Mouse (Mus musculus) forebrain, embryonic 10.5 days (tissue): Measurements from ENCODE around the gene Rps19bp1. TPM values are rescaled to one million over a fixed set of nuclear protein-coding genes. Genes with fewer than 3 reads are reported as not detected.

Experiments used
- DNase-seq: peaks from one replicate; pipeline ENCODE4 v3.0.0-alpha.2; 2017; ENCODE audit warnings: low spot score; ENCODE audit errors: extremely low spot score
- H3K27ac ChIP-seq: fragments of 300-500 bp; sonication (generic); 2 replicates; pipeline ENCODE4 v1.5.1; 2016; ENCODE audit warnings: mild to moderate bottlenecking
- H3K27me3 ChIP-seq: fragments of 300-500 bp; sonication (generic); 2 replicates; pipeline ENCODE4 v1.6.1; 2016; ENCODE audit warnings: mild to moderate bottlenecking; ENCODE audit not compliant: poor library complexity, severe bottlenecking
- H3K36me3 ChIP-seq: fragments of 300-500 bp; sonication (generic); replicated peaks from 2 replicates; pipeline ENCODE4 v1.6.1; 2016; ENCODE audit warnings: mild to moderate bottlenecking, moderate library complexity
- H3K4me1 ChIP-seq: fragments of 300-500 bp; sonication (generic); 2 replicates; pipeline ENCODE4 v1.6.1; 2016
- H3K4me3 ChIP-seq: fragments of 300-500 bp; sonication (generic); 2 replicates; pipeline ENCODE4 v1.5.1; 2016; ENCODE audit warnings: mild to moderate bottlenecking, moderate library complexity
- H3K9me3 ChIP-seq: fragments of 300-500 bp; sonication (generic); 2 replicates; pipeline ENCODE4 v1.6.1; 2016; ENCODE audit warnings: mild to moderate bottlenecking, moderate library complexity
- WGBS: fragments of 180-500 bp; shearing (Covaris S2); methylation state at CpG from one replicate; pipeline ENCODE4 v1.1.7; 2016; 5-methylcytosine and 5-hydroxymethylcytosine counted together
- polyA plus RNA-seq: library from polyadenylated mRNA; unstranded; fragments of >200 nt; fragmentation: Nextera tagmentation; extraction: Ambion mirVana; gene quantifications from 2 replicates; pipeline ENCODE4 v1.2.1, GENCODE M21; 2016

Gene Rps19bp1
- polyA plus RNA-seq = 63.5 and 66.2 TPM in 2 replicates

DNA sequence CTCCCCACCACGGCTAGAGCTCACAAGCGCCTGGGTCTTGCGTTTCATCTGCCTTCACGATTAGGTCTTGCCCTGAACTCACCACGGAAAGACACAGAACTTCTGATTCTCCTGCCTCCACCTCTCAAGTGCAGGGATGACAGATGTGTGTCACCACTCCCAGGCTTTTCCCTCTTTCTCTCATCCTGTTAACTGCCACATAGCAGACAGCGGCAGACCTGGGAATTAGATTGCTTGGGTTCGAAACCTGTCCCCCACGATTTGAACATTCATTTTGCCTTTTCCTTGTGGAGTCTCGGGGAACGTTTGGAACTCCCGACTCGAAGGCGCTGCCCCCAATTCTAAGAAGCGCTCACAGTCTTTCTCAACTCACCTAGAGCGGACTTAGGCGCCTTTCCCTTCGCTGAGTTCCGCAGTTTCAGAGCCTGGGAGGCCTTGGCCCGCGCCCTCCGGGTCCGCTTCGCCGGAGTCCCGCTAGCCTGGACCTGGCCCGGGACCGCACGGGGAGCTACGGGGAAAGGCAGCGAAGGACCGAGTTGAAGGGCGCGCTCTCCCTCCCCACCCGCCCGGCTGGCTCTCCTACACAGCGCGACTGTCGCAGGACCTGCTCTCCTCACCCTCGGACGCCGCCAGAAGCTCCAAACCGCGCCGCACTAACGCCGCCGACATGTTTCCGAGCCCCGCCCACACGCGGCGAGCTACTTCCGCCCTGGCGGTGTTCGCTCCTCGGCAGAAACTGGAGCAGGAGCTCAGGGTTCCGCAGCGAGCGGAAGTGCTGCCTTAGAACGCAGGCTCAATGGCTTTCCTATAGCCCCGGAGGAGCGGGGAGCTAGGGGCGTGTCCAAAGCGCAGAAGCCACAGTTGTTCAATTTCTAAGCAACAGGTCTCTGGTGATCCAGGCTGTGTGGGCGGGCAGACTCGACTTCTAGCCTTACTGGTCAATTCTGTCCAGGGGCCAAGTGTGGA is at the start of gene Rps19bp1:
Gene Rps19bp1, minus strand, starts transcription at position 706 of the 966 bp plus-strand sequence.
- peaks cover 32% of the 10 kb centered on the region for H3K36me3 ChIP-seq
- H3K27ac ChIP-seq = peak within 1 kb of the TSS; percentile 88
- WGBS = 2% methylated on average over 64 of the region's 66 CpGs

DNA sequence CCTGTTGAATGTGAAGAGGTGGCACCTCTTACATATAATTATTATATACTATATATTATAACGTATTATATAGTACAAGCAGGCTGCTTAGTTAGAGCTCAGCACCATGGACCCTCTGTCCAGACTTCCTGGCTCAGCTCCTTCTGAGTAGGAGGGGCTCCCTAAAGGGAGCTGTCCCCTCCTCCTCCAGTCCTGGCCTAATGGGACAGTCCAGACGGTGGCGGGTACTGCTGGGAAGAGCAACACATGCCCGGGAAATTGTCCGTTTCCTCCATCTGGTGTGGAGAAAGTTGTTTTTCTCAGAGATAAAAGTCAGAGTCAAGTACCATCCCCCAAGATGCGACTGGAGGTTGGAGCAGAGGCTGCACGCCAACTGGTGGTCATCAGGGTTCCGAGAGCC is 42.0 kb upstream of the Rps19bp1 start:
- DNase-seq = no peak
- Histone ChIP-seq H3K27me3 (0 out of 2 replicates have a peak, but pooled peaks cover 12% of the 10 kb centered on the region), H3K9me3 (no peaks in the 10 kb centered on the region), H3K4me3 (no peak overlapping the region), H3K4me1 (peaks cover 11% of the 10 kb centered on the region), H3K27ac (no peak overlapping the region), H3K36me3 (no peaks in the 10 kb centered on the region)
- WGBS = 74% methylated on average over 8 of the region's 8 CpGs

More for the DNA sequence above, at the start of gene Rps19bp1:
- H3K4me1 ChIP-seq = peaks cover 36% of the 10 kb centered on the region
- H3K4me3 ChIP-seq = peak within 1 kb of the TSS; percentile 85
- peak; percentile 91 for DNase-seq
- H3K9me3 ChIP-seq = no peaks in the 10 kb centered on the region
- H3K27me3 ChIP-seq = no peaks in the 10 kb centered on the region

DNA sequence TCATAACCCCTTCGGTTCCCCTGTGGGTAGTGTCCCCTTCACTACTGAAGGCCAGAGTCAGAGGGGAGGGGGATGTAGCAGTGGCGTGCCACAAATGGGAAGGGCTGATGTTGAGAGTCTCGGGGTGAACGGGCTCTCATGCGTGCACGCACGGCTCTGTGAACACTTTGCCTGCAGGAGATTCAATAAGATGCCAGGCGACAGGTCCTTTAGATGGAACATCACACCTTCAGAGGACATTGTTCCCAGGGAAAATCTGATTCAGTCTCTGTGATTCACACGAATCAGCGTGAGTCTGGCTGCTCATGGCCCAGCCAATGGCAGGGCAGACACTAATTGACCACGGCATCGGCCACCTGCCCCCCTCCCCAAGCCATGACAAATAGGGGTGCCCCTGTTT is 40.1 kb upstream of the Rps19bp1 start:
- Histone ChIP-seq H3K4me1 (peaks cover 11% of the 10 kb centered on the region), H3K27me3 (0 out of 2 replicates have a peak, but pooled peaks cover 12% of the 10 kb centered on the region), H3K36me3 (no peaks in the 10 kb centered on the region), H3K4me3 (no peak overlapping the region), H3K27ac (no peak overlapping the region), H3K9me3 (no peaks in the 10 kb centered on the region)
- no peak for DNase-seq
- WGBS = 88% methylated on average over 12 of the region's 12 CpGs

DNA sequence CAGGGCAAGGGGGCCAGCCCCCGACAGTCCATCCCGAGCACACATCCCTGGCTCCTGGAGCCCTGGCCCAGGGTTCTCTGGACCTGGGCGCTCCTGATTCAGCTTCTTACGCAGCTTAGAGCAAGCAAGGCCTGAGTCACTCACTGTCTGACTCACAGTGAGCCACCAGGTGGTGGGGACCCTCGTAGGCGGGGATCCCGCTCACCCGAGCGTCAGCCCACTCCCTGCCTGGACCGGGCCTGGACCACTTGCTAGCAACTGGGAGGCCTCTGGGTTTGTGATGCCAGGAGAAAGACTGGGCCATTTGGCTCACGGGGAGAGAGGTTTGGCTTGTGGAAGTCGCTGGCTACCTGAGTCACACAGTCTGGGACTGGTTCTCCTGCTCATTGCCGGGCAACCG is 39.7 kb upstream of the Rps19bp1 start:
- no peak for DNase-seq
- 80% methylated on average over 14 of the region's 14 CpGs for WGBS
- H3K4me3 ChIP-seq = no peak overlapping the region
- 0 out of 2 replicates have a peak, but pooled peaks cover 12% of the 10 kb centered on the region for H3K27me3 ChIP-seq
- H3K27ac ChIP-seq = peak overlapping the region; percentile 20; the same call in 1 of the 2 replicates
- H3K9me3 ChIP-seq = no peaks in the 10 kb centered on the region
- H3K36me3 ChIP-seq = no peaks in the 10 kb centered on the region
- peaks cover 11% of the 10 kb centered on the region for H3K4me1 ChIP-seq

DNA sequence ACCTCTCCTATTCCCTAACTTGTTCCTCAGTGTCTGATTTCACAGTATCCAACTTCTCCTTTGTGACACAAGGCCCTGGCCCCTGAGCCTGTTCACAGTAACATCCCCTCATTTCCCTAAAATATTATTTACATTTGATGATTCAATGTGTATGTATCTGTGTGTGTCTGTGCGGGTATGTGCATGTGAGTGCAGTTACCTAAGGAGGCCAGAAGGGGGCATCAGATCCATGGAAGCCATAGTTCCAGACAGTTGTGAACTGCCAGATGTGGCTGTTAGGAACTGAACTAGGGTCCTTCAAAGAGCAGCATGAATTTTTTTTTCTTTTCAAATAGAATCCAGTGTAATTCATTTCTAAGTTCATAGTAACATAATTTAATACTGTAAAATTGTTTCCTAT is 33.0 kb upstream of the Rps19bp1 start:
- Histone ChIP-seq H3K9me3 (peaks cover 5% of the 10 kb centered on the region), H3K27ac (no peak overlapping the region), H3K4me3 (no peak overlapping the region), H3K36me3 (no peaks in the 10 kb centered on the region), H3K27me3 (peaks cover 4% of the 10 kb centered on the region), H3K4me1 (no peaks in the 10 kb centered on the region)
- no peak for DNase-seq
- WGBS = 92% methylated on average over 1 of the region's 1 CpGs

DNA sequence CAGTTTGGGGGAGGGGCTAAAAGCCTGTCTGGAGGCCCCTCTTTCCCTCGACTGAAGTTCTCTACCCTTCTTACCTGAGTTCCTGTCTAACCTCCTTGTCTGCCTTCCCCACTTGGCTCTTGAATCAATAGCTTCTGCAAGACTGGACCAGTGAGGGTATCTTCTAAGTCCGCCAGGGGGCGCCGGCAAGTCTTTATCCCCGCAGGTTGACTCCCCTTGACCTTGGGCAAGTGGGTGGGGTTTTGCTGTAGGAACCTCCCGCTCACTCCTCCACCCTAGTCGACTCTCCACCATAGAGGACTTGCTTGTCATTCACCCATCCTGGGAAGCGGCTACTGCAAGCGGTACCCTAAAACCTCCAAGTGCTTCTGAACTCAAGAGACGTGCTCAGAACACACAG is 25.3 kb upstream of the Rps19bp1 start:
- H3K27me3 ChIP-seq = peaks cover 81% of the 10 kb centered on the region
- 6% methylated on average over 10 of the region's 10 CpGs for WGBS

DNA sequence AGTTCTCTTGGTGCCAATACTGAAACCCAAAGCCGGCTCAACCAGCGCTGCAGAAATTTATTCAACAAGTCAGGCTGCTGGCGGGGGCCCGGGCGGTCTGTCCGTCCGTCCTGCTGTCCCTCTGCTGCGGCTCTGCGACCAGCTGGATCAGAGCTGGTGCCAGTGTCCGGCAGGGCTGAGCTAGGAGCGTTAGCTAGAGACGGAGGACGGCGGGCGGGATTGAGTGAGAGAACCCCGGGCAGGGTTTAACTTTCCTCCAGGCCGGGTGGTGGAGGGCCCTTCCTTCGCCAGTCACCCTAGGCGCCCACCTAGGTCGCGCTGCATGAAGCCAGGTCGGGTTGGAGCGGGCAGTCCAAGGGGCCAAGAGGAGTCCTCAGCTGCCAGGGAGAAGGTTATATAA is 23.9 kb upstream of the Rps19bp1 start:
- Histone ChIP-seq H3K4me1 (peaks cover 39% of the 10 kb centered on the region), H3K27me3 (peaks cover 95% of the 10 kb centered on the region), H3K27ac (no peak overlapping the region), H3K4me3 (peak overlapping the region; percentile 59), H3K9me3 (no peaks in the 10 kb centered on the region), H3K36me3 (no peaks in the 10 kb centered on the region)
- DNase-seq = peak; percentile 24
- under 1% methylated on average over 23 of the region's 23 CpGs for WGBS

More for the DNA sequence above, 25.3 kb upstream of the Rps19bp1 start:
- Histone ChIP-seq H3K27ac (no peak overlapping the region), H3K4me1 (peaks cover 39% of the 10 kb centered on the region), H3K9me3 (no peaks in the 10 kb centered on the region), H3K36me3 (no peaks in the 10 kb centered on the region), H3K4me3 (no peak overlapping the region)
- DNase-seq = peak; percentile 68

DNA sequence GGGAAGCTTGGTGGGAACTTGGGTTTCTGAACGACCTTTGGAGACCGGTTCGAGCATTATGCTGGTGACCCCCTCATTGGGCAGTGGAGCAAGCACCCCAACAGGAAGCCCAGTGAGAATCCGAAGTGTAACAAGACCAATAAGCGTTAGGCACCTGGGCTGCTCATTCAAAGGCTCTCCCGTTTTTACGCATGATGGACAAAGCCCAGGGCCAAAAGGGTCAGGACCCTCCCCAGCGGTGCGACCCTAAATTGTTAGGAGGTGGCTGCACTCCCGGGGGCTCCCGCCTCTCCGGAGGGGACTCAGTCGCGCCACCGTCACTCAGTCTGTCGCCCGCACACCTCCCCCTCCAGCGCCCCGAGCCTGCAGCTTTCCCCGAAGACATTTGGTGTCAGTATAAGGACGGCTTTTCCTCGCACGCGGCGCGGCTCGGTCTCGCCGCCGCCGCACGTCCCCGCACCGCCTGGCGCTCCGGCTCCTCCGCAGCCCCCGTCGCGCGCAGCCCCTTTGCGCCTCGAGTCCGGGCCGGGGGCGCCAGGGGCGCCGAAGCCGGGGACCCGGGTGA is 22.8 kb upstream of the Rps19bp1 start, which contains the start of gene Cacna1i:
Gene Cacna1i, plus strand, starts transcription at position 388 of the 565 bp plus-strand sequence.
- Histone ChIP-seq H3K27ac (no peak within 1 kb of the TSS), H3K36me3 (no peaks in the 10 kb centered on the region), H3K27me3 (peaks cover 99% of the 10 kb centered on the region), H3K4me1 (peaks cover 39% of the 10 kb centered on the region), H3K9me3 (no peaks in the 10 kb centered on the region), H3K4me3 (peak within 1 kb of the TSS; percentile 59)
- under 1% methylated on average over 50 of the region's 50 CpGs for WGBS
- DNase-seq = no peak

DNA sequence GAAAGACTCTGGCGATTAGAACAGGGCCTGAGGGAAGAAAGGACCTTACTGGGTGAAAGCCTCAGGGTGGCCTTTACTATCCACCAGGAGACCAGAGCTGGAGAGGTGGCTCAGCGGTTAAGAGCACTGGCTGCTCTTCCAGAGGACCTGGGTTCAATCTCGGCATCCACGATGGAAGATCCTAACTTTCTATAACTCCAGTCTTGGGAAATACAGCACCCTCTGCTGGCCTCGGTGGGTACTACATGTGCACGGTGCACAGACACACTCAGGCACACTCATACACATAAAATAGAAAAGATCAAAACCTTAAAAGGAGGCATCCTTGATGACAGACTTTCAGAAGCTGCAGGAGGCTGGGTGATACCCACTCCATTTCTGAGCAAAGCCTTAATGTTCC is 16.5 kb upstream of the Rps19bp1 start:
- H3K4me3 ChIP-seq = no peak overlapping the region
- H3K4me1 ChIP-seq = peaks cover 7% of the 10 kb centered on the region
- H3K9me3 ChIP-seq = no peaks in the 10 kb centered on the region
- peak; percentile 60 for DNase-seq
- no peaks in the 10 kb centered on the region for H3K36me3 ChIP-seq
- WGBS = 27% methylated on average over 6 of the region's 6 CpGs
- H3K27me3 ChIP-seq = peaks cover 58% of the 10 kb centered on the region
- H3K27ac ChIP-seq = no peak overlapping the region

DNA sequence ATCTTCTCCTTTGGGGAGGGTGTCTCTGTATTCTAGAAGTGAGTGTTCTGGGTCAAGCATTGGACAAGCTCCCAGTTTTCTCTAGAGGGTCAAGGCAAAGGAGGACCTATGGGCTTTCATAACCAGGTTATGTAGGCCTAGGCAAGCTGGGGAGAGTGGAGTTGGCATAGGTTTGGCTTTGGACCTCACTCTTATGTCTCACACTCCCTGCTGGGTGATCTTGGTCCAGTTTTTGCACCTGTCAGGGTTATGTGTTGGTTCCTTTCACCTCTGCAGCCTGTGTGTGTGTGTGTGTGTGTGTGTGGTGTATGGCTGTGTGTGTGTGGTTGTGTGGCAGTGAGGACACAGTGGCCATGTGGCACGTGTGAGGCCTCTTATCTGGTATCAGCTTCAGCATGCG is 14.9 kb upstream of the Rps19bp1 start:
- DNase-seq = no peak
- 72% methylated on average over 2 of the region's 2 CpGs for WGBS
- Histone ChIP-seq H3K4me3 (no peak overlapping the region), H3K9me3 (no peaks in the 10 kb centered on the region), H3K4me1 (peaks cover 7% of the 10 kb centered on the region), H3K27me3 (peaks cover 42% of the 10 kb centered on the region), H3K27ac (no peak overlapping the region), H3K36me3 (no peaks in the 10 kb centered on the region)

DNA sequence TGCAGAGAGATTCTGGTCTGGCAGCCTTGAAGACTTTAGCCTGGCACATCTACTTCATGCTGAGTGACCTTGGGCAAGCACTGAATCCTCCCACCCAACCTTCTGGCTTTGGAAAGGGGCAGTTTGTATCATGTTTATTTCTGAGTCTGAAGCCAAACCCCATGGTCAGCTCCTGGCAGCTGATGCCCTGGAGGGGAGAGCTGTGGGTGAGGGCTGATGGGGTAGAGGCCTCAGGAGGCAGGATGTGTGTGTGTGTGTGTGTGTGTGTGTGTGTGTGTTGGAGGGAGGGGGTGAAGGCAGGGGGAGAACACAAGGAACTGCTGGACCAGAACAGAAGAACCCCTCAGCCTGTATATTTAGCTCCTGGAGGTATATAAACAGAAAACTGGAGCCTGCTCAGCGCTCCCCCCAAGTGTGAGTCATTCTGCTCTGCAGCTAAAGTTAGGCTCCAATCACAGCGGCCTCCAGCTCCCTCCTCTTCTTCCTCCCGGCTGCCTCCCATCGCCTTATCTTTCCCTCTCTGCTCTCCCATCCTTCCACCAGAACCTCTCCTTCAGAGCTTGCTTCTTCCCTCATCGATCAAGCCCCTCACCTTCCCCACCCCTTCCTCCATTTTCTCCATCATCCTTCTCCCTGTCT is 14.1 kb upstream of the Rps19bp1 start:
- 67% methylated on average over 5 of the region's 5 CpGs for WGBS
- Histone ChIP-seq H3K4me3 (no peak overlapping the region), H3K36me3 (no peaks in the 10 kb centered on the region), H3K4me1 (peaks cover 7% of the 10 kb centered on the region), H3K27me3 (peaks cover 34% of the 10 kb centered on the region), H3K27ac (no peak overlapping the region), H3K9me3 (no peaks in the 10 kb centered on the region)
- DNase-seq = no peak

DNA sequence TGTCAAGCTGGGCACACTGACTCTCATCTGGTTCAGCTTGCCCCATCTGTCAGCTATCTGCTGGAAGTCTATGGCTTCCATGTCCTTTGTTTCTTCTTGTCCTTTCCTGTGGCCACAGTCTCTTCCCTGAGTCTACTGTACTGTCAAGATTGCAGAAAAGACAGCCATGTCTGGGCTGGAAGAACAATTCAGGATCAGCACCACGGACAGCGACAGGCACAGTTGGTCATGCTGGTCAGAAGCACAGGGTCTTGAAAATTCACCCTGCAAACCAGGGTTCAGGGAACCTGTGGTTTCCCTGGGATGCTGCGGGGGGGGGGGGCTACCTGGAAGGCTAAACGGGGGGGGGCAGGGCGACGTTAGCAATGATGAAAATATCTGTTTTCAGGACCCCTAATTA is 13.5 kb upstream of the Rps19bp1 start:
- Histone ChIP-seq H3K27ac (no peak overlapping the region), H3K4me3 (no peak overlapping the region), H3K9me3 (no peaks in the 10 kb centered on the region), H3K4me1 (peaks cover 7% of the 10 kb centered on the region), H3K27me3 (peaks cover 28% of the 10 kb centered on the region), H3K36me3 (no peaks in the 10 kb centered on the region)
- DNase-seq = peak; percentile 77
- WGBS = 2% methylated on average over 6 of the region's 6 CpGs
